Mouse (Mus musculus) olfactory bulb, adult 2 months (tissue): ENCODE data around the gene Snx30.

ENCODE experiments used
- CTCF ChIP-seq: fragments of 200-500 bp; IDR thresholded peaks from 2 replicates; pipeline ENCODE4 v1.5.1; 2012; ENCODE audit warnings: low read depth, mild to moderate bottlenecking, low read length, moderate library complexity; ENCODE audit not compliant: insufficient read depth
- POLR2A ChIP-seq: fragments of 200-500 bp; IDR thresholded peaks from 2 replicates; pipeline ENCODE4 v1.6.1; 2012; ENCODE audit warnings: mild to moderate bottlenecking, low read depth, low read length, moderate library complexity; ENCODE audit not compliant: insufficient read depth

DNA sequence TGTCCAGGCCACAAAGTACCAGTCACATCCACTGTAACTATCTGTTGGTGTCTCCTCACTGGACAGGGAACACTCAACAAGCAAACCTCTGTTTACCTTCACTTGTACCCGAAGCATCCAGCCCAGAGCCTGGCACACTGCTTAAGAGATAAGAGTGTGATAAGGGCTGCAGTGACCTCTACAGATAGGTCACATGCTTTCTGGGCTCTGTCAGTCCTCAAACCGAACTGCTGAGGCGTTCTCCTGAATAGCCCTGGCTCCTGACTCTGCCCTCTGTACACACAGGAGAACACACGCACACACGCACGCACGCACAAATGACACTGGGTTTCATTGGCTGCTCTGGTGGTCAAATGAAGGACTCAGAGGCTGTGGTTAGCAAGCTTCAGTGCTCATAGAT lies 8.5 kb downstream of the Snx30 start:
- TF ChIP-seq CTCF = no peak
- TF ChIP-seq POLR2A = no peak
